Mouse (Mus musculus) kidney, postnatal 14 days (tissue): ENCODE measurements around the gene Ambn.
"Not testable (repeated sequence)": the region's sequence is repeated elsewhere in the genome, so short reads cannot be mapped to it uniquely, and the experiment has no call there.

Source experiments
- DNase-seq: peaks from one replicate; pipeline ENCODE4 v3.0.0; 2022; ENCODE audit warnings: mixed read lengths

The Ambn gene

DNA sequence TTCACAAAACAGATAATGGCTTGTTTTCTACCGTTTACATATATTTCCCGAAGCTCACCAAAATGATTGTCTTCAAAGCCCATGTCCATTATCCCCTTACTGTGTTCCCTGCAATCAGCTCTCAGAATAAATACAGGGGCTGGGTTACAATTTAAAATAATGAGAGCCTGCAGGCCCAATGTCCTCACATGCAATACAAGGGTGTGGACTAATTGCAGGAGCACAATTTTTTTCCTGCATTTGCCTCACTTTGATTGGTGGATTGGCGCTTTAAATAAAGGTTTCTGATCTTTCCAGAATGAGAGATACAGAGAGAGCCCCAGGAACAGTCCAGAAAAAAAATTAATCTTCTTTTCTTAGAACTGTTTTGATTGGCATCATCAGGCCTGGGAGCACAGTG is at the start of gene Ambn:
TSS of gene Ambn (plus strand) at position 301 of the 400 bp plus-strand sequence.
- no peak for DNase-seq

DNA sequence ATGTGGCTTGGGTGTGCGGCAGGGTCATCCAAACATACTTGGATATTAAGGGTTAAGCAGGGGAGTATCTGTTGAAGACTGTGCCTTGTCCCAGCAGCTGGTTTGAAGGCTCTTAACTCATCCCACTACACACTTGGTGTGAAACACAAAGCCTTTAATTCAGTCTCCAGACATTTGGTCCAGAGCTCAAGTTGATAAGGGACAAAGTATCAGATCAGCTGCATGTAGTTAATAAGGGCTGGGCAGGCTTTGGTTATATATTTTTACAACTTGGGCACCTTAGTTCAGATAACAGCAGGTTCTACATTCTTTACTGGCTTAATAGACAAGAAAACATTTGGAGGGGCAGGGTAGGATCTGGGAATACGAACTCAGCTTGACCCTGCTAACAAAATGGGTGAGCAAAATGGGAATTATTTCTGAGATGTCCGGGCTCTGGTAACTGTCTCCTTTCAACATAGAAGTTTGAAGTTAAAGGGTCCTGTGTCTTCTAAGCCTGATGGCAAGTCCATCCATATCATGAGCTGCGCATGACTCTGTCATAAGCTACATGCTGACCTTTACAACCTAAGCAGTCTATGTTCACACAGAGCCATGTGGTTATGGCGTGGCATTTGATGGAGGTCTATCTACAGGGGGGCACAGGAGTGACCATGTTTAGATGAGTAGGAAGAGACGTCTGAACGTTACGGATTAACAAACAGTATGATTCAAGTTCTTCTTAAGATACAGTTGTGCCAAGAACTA is 35.3 kb upstream of the Ambn start:
- no peak for DNase-seq

GRCm38 (mm10) chr5:88424892-88425291 is 30.9 kb upstream of the Ambn start:
- DNase-seq, result not testable (repeated sequence)

DNA sequence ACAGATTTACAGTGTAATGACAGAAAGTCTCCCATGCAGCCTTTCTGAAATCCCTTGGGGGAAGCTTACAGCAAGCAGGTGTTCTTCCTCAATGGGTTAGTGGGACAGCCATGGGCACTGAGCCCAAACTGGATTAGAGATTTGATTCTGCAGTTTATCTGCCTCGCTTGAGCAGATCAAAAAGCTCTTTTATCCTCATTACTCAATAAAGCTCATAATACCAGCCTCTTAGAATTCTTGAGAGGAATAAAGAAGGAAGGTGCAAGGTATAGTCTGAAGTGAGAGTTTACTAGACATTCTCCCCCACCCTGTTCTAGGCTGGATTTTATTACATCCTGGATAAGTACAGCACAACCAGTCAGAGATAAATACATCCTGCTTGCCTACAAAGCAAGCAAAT is 29.0 kb upstream of the Ambn start:
- DNase-seq, result no peak

DNA sequence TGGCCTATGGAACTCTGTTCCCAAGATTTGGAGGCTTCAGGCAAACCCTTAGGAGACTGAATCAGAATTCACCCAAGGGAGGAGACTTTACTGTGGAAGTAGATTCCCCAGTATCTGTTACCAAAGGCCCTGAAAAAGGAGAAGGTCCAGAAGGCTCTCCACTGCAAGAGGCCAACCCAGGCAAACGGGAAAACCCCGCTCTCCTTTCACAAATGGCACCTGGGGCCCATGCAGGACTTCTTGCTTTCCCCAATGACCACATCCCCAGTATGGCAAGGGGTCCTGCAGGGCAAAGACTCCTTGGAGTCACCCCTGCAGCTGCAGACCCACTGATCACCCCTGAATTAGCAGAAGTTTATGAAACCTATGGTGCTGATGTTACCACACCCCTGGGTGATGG is 11.7 kb downstream of the Ambn start:
- DNase-seq, result no peak

GRCm38 (mm10) chr5:88468807-88469704 is 13.3 kb downstream of the Ambn start:
- no peak for DNase-seq

DNA sequence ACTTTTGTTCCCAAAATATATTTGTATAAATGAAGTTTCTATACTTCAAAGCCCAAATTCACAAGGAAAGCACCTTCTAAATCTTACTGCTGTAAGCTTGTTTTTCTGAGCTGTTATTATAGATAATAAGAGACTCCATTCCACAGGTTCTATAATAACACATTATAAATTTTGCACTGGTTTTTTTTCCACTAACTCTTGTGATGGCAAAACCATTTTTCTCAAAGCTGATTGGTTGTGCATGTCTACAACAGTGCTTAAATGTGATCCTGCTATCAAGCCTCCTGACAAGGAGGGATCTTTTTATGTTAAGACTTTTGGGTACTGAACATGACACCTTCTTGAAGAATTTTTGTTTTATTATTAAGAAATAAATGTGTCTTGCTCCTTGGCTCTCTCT is 31.9 kb downstream of the Ambn start, which contains the start of gene Enam:
TSS of gene Enam (plus strand) at position 301 of the 400 bp plus-strand sequence.
- no peak for DNase-seq

DNA sequence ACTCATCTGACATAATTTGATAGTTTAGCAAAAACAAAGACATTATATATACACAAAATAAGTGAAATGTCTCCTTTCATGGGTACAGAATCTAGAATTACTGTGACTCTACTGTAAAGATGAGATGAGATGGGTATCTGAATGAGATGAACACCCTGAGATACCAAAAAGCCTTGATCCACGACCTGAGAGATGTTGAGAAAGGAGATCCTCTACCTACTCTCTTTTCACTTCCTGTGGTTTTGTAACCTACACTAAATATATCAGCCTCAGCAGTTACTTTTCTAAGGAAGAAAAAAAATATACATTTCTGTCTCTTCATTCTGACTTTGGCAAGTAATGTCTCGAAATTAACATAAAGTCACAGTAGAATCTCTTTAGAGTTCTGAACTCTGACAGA is 33.2 kb downstream of the Ambn start:
- no peak for DNase-seq

DNA sequence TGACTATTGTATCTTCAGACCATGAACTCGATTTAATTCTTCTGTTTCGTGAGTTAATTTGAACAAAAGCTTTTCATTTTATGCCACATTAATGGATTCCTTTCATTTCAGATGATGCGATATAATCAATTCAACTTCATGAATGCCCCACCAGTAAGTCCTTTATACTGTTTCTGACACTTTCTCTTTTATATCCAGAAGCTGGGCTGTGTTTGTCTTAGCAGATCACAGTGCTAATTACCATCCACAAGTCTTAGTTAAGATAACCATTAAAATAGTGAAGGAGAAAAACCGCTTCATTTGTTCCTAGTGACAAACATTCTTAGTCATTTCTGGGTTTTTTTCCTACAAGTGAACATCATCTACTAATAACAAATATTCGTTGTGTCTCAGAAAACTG is 35.3 kb downstream of the Ambn start:
- no peak for DNase-seq

DNA sequence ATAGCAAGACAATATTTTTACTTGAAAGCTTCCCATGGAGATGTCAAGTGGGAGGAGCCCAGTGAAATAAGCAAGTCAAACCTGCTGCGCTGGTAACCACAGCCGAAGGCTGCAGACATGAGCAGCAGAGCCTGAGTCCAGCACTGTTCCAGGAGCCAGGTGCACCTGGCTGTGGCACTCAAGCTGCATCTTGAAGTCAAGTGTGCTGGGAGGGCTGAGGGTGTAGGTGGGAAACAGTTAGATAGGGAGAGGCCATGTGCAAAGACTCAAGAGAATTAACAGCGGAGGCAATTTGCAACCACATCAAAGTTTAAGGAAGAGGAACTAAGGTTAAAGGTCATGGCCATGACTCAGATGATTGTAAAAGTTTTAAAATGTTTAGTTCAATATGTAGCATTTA is 44.0 kb downstream of the Ambn start:
- no peak for DNase-seq

- no peak for DNase-seq
Observed at GRCm38 (mm10) chr5:88508555-88508954, 52.8 kb downstream of the Ambn start.

DNA sequence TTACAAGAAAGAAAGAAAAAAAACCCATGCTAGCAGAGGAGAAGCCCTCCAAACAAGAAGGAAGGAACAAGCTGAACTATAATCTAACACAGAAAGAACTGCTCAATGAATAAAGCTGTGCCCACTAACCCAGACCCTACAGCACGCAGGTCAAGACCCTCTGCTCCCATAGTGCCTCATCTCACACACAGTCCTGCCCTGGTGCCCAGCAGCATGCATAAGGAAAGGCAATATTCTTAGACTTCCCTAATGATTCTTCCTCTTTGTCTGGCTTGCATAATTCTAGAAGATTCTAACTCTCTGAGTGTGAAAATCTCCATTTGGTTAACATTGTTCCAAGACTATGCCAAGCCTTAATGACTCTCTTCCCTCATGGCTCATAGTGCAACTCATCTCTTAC is 53.2 kb downstream of the Ambn start:
- no peak for DNase-seq
